Mouse (Mus musculus) megakaryocyte-erythroid progenitor cell, adult 5-6 weeks (primary cell): ENCODE data around the gene Trip10. TPM values are rescaled to one million over a fixed set of nuclear protein-coding genes. Genes with fewer than 3 reads are reported as not detected.
A peak's percentile ranks its signal among the peaks of the same experiment; 100 is the strongest.
"Not testable (repeated sequence)": the region's sequence is repeated elsewhere in the genome, so short reads cannot be mapped to it uniquely, and the experiment has no call there.

Experiments
- ATAC-seq: replicated peaks from 2 replicates; pipeline ENCODE4 v1.8.0; 2016; ENCODE audit warnings: mild to moderate bottlenecking, inconsistent platforms; ENCODE audit not compliant: severe bottlenecking, poor library complexity, low FRiP score, low TSS enrichment
- total RNA-seq, 2 experiments: library from RNA; stranded (forward) in 1 of 2; stranded (reverse) in 1 of 2; fragments of 200-1000, 215-1000 nt in 1 of 2; fragments of >200 nt in 1 of 2; fragmentation: Nextera tagmentation in 1 of 2; gene quantifications; 2 replicates each; pipeline ENCODE4 v1.2.3; 2014 to 2017

Gene Trip10
- total RNA-seq, 2 experiments from 2014 or later, result 3.9 to 8.3 TPM

DNA sequence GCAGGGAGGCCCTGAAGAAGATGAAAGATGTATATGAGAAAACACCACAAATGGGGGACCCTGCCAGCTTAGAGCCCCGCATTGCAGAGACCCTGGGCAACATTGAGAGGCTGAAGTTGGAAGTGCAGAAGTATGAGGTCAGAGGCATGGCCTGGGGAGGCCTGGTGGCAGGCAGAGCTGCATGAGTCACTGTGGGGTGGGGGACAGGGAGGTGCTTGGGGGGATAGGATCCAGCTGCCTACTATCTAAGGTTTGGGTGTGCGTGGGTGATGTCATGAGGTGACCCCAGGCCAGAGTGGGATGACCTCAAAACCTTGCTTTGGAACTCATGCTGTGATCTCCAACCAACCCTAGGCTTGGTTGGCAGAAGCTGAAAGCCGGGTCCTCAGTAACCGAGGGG, 12.0 kb downstream of the Trip10 start:
- ATAC-seq, result no peak

DNA sequence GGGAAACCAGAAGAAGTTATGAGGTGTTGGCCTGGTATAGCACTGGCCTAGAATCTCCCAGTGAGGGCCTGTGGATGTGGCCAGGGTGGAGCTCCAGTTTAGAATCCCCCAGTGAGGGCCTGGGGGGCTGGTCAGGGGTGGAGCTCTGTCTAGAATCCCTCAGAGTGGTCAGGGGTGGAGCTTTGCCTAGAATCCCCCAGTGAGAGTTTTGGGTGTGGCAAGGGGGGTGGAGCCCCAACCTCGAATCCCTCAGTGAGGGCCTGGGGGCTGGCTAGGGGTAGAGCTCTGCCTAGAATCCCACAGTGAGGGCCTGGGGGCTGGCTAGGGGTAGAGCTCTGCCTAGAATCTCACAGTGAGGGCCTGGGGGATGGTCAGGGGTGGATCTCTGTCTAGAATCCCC, 12.5 kb downstream of the Trip10 start:
- no peak for ATAC-seq

DNA sequence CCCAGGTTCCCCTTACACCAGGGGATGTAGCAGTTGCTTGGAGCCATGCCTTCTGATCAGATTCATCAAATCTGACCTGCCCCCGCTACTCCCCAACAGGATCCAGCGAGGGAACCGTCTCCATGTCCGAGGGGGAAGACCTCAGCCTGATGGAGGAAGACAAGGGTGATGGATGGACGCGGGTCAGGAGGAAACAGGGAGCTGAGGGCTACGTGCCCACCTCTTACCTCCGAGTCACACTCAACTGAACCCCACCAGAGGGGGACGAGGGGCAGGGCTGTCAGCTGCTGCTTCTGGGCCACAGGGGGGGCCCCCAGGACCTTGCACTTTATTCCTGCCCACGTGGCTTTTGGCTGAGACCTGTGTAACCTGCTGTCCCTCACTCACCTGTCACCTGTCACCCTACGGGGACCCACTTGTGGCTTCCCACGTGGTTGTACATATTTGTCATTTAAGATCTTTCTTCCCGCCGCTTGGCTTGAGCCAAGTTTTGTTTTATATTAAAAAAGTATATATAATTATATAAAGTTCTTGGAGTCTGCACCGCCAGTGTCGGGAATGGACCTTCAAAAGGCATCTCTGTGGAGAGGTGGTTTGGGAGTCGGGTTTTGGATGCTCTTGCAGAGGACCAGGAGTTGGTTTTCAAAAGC, 13.8 kb downstream of the Trip10 start:
- ATAC-seq, result no peak

DNA sequence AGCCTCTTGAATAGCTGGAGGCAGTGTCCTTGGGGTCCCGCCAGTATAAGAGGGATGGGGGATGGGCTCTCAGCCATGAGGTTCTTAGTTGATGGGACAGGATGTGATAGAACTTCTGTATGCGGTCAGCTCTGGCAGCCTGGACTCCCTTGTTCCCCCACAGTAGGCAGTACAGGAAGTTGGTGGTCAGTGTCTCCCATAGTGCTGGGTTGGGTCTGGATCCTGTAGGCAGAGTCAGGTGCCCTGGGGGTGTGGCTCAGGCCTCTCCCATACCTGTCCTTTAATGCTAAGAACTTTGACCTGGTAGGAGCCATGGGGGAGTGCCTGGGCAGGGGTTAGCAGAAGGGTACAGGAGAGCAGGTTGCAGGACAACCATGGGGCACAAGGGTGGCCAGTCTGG, 14.9 kb downstream of the Trip10 start:
- no peak for ATAC-seq

DNA sequence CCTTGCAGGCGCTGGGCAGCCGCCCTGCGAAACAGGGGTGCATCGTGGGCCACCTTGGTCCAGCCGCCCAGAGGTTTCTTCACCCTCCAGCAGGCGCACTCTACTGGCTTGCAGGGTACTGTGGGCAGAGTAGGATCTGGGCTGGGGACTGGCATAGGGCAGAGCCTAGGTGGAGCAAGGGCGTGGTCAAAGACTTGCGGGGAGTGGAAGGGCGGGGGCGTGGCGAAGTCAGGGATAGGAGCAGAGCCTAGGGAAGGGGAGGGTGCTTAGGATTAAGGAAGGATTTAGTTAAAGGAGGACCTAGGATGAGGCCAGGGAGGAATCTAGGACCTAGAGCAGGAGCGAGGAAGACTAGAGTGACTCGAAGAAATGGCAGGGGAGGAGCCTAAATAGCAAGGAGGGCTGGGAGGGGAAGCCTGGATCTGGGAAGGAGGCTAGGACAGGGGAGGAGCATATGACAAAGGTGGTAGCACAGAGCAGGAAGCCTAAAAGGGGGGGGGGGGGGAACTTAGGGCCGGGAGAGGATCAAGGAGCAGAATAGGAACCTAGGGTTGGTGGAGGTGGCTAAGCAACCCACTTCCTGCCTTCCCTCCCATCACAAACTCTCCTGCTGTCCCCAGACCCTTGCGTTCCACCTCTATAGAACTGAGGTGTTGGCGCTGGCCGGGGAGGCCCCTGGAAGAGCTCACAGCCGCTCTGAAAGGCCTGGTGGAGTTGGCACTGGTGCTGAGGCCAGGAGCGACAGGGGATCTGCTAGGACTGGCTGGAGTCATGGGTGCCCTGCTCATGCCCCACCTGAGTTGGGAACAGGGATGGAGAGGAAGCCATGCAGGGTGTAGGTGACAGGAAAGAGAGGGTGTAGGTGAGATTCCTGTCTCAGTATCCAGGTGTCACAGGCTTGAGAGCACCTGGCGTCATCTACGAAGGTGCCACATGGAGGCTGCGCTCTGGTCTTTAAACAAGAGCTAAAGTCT, 16.0 kb downstream of the Trip10 start:
- peak; percentile 99 for ATAC-seq

DNA sequence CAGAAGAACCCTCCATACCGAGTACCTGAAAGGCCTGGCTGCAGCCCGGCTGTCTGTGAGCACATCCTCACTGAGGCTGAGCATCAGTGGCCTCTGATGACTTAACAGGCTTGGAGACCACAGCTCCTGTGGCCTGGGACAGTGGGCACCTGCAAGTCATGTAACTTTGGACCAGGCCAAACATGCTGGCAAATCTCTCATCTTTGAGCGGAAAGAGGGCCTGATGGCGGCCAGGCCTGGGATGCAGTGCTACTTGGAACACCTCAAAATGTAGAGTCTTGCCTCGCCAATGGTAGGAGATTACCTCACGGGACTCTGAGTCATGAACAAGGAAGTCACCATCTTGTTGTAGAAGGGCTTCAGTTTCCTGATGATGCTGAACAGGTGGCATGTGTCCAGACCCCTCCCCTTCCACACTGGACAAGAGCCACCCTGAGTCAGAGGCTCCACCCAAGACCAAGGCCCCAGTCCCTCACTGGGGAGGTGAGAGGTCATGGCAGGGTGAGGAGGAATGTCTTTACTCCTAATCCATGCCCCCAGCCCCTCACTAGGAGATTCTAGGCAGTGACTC, 18.4 kb downstream of the Trip10 start:
- no peak for ATAC-seq

DNA sequence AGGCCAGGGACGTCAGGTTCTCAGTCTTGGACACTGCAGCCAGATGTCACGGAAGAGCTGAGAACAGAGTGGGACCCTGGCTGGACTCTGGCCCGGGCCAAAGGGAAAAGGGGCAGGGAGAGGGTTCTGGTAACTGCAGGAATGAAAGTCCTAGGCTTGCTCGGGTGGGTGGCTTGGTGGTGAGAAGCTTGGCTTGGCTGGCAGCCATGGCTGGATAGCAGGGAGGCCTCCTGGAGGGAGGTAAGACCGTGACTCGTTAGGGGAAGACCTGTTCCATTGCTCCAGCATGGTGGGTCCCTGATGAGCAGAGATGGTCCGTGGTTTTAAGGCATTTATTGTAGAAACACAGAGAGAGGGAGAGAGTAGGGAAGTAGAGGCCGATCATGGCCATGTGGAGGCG, 22.0 kb downstream of the Trip10 start:
- ATAC-seq, result no peak

DNA sequence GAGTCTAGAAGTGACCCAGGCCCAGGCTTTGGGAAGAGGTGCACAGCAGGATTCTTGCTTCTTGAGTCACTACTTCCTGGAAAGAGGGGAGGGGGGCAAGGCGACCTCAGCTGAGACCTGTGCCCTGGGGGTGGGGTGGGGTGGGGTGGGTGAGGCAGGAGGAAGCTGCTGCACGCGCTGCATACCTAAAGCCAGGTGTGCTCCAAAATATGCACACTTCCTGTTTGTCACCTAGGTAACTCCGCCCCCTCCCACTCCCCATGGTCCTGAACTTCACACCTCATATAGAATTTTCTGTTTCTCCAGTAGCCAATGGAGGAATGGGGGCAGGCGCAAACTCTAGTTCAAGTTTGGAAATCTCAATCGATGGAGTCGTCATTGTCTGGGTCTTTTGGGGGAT, 24.6 kb downstream of the Trip10 start:
- ATAC-seq, result no peak

DNA sequence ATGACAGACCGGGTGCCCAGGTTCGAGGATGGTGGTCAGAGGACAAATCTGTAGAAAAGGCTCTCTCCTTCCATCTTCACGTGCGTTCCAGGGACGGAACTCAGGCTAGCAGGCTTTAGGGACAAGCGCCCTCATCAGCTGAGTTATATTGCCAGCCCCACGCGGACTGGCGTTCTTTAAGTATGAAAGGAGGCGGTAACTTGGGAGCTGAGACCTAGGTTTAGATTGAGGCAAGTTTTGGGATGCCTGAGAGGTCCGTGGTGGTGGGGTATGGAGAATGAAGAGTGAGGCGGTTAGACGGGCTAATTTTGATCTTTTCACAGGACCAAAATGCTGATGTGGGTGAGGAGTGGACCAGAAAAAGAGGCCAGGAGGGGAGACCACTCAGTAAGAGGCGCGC, 25.4 kb downstream of the Trip10 start:
- ATAC-seq, result no peak

DNA sequence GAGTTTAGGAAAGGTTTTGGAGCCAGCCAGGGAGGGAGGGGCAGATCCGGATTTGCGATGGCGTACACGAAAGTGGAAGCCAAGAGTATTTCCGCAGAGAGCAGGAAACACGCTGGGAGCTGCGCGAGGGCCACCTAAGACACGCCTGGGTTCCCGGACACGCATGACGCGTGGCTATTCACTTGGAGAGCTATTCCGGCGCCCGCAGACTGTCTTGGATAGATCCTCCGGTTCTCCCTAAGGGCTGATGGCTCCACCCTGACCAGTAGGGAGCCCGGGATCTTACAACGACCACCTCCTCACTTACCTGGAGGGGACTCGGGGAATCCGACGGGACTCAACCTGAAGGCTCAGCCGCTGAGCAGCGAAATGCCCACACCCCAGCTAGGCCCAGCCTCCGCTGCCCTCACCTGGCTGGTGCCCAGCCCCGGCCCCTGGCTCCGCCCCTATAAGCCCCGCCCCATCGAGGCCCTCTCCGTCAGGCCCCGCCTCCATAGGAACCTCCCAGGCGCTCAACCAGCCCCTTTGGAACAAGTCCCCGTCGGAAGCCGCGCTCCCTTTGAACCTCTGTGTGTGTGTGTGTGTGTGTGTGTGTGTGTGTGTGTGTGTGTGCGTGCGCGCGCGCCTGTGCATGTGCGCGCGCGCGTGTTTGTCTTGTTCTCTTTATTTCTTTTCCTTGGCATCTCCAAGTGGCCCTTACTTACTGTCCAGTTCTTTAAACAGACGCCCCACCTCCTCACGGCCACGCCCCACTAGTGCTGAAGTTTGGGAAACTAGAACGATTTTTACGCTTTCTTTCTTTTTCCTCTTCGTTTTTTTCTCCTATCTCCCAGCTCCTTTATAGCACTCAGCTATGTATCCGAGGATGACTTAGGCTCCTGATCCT, 26.1 kb downstream of the Trip10 start:
- ATAC-seq, result peak; percentile 72

DNA sequence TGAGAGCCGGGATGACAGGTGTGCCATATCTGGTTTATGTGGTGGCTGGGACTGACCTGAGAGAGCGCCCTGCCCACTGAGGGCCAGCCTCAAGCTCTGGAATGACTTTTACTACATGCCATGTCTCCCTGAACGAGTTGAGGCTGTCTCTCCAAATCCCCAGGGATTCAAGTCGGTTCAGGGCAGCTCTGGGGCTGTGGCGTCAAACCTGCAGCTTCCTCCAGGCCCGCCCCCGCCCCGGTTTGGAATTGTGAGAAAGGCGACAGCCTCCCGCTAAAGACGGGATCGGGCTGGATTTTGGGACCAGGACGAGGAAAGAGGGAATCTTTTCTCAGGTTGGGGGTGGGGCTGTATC, 26.7 kb downstream of the Trip10 start:
- no peak for ATAC-seq

DNA sequence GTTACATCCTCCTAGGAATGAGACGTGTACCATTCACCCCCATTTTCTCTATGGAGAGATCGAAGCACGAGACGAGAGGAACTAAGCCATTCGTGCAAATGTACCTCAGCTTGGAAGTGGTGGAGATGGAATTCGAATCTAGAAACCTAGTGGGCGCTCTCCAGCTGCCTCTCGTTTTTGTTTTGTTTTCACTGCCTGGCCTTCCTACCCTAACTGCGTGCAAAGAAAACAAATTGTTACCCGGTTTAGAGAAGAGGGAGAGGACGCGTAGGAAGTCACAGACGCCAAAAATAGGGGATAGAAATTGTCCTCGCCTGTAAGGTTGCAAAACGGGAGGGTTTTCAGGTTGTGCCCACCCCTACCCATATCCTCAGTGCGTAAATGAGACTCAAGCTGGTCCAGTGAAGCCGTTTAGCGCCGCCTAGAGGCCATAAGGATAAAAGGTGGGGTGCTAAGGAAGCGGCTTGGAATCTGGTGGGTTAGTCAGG, 27.4 kb downstream of the Trip10 start:
- peak; percentile 58 for ATAC-seq

DNA sequence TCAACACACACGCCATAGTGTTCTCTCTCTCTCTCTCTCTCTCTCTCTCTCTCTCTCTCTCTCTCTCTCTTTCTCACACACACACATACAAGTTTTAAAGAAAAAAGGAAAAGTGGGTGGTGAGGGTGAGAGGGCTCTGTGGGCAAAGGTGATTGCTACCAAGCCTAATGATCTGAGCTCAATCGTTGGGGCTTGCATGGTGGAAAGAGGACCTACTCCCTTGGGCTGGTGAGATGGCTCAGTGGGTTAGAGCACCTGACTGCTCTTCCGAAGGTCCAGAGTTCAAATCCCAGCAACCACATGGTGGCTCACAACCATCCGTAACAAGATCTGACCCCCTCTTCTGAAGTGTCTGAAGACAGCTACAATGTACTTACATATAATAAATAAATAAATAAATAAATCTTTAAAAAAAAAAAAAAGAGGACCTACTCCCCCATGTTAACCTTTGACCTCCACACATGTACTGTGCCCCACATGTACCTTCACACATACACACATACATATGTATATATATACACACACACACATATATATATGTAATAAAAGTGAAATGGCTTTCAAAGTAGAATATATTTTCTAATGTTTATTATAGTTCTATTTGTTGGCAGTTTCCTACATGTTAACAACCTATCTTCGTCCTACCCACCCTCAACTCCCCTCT, 28.5 kb downstream of the Trip10 start:
- ATAC-seq, result not testable (repeated sequence)

DNA sequence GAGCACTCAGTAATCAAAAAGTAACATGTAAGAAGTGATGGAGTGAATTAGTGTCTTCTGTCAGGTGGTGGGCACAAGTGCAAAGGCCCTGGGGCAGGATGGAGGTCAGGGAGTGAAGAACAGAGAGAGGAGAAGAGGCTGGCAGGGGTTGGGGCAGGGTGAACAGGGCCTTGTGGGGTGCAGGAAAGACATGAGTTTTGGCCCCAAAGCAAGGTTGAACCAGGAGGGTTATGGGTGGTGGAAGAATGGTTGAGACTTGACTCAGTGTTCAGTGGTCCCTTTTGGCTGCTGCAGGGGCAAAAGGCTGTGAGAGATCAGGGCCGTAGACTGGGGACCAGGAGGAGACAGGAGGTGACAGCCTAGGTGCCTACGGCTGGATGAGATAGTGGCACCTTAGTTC, 29.3 kb downstream of the Trip10 start:
- no peak for ATAC-seq

DNA sequence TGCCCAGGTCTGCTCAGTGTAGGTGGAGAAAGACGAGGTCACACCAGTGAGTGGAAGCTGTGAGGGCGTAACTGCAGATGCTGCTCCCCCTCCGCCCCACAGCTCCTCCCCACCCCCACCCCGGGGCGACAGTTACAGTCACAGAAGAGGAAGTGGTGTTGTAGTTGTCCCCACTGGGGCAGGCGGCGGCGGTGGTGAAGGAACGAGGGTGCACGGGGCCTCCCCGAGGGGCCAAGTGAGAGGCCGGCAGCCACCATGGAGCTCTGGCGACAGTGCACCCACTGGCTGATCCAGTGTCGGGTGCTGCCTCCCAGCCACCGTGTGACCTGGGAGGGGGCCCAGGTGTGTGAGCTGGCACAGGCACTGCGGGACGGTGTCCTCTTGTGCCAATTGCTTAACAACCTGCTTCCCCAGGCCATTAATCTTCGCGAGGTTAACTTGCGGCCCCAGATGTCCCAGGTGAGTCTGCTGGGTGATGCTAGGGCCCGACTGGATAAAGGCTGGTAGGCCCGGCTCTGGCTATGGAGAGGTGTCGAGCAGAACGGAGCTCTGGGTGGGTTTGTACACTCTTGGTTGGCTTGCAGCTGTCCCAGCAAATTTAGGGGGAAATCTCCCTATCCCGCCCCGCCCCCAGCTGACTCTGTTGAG, 29.8 kb downstream of the Trip10 start, which contains the start of gene Vav1:
Gene Vav1, plus strand, starts transcription at position 158 of the 648 bp plus-strand sequence.
- peak; percentile 31 for ATAC-seq

DNA sequence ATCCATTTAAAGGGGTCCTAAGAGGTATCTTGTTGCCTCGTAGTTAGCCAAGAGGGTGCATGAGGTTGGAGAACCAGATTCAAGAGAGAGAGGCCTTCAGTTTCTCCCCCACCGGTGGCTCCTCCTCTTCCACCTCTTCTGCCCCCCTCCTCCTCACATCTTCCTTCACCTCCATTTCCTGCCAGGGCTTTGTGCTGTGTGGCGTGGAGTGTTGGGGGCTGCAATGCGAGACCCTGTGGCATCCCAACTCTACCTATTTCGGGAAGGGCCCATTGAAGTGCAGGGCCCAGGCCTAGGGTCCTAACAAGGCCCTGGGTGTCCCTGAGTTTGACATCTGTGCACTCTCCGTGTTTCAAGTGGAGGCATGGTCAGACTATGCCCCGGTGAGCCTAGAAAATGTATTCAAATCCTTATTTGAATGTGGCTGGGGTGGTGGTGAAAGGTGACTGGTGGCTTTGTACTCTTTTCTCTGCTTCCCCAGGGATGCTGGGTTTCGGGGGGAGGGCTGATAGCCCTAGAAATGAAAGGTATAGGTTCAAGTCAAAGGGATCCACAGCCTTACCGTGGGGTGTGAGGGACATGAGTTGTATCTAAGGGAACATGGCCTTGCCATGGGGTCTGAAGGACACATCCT, 30.5 kb downstream of the Trip10 start:
- ATAC-seq, result no peak

DNA sequence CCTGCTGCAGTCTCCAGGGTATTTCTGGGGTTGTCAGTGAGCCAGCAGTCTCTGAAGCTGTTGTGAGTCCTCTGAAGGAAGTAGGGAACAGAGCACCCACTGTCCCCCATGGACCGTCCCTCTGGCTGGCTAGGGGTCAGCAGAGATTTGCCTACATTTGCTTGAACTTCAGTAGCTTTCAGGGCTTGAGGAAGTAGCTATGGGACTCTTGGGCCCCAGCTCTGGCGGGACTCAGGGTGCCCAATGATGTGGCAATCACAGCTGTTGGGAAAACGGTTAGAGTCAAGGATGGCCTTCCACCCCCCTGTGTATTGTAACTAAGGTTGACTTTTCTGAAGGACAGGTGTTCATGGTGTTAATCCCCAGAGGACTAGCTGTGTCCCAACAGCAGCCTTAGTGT, 31.2 kb downstream of the Trip10 start:
- ATAC-seq, result no peak

DNA sequence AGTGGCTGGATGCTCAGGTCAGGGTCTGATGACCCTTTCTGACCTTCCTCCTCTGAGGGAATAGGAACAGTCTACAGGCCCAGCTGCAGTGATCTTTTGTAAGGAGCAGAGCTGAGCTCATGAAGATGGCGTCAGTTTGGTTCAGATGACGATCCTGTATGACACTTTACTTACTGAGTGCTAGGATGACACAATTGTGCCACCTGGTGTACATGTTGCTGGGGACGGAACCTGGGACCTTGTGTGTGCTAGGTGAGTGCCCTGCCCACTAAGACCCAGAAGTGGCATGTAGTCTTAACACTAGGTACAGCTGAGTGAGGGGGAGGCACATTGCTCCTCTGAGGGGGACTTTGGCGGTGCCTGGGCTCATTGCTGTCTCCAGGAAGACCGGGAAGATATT, 34.7 kb downstream of the Trip10 start:
- ATAC-seq, result no peak
